Mouse (Mus musculus) CH12.LX (cell line): ENCODE measurements around the gene Il33. TPM values are rescaled to one million over a fixed set of nuclear protein-coding genes. Genes with fewer than 3 reads are reported as not detected.

Source experiments
- DNase-seq: peaks from one replicate; pipeline ENCODE4 v3.0.0-alpha.2; 2013; ENCODE audit errors: extremely low read depth
- H3K27ac ChIP-seq: 2 replicates; pipeline ENCODE4 v1.5.1; 2012; ENCODE audit warnings: low read depth, mild to moderate bottlenecking, control low read depth, moderate library complexity; ENCODE audit not compliant: insufficient read depth
- H3K27me3 ChIP-seq: replicated peaks from 2 replicates; pipeline ENCODE3; 2012; ENCODE audit warnings: inconsistent platforms
- H3K36me3 ChIP-seq, 2 experiments: replicated peaks in 1 of 2; 2 replicates each; pipeline versions ENCODE3 to v1.6.1; 2012; ENCODE audit warnings: inconsistent platforms in 1 of 2, low read length in 1 of 2, mild to moderate bottlenecking in 1 of 2, mixed read lengths in 1 of 2, moderate library complexity in 1 of 2; ENCODE audit not compliant: control insufficient read depth in 1 of 2, insufficient read depth in 1 of 2
- H3K4me1 ChIP-seq, 2 experiments: 2 replicates each; pipeline ENCODE4 v1.6.1; 2012; ENCODE audit warnings: inconsistent platforms in 1 of 2, moderate library complexity in 1 of 2; ENCODE audit not compliant: insufficient read depth in 2 of 2, control insufficient read depth in 1 of 2
- H3K4me2 ChIP-seq: 2 replicates; pipeline ENCODE4 v1.6.1; 2012; ENCODE audit warnings: low read depth, mild to moderate bottlenecking, control low read depth; ENCODE audit not compliant: poor library complexity, insufficient read depth, severe bottlenecking
- H3K4me3 ChIP-seq, 3 experiments: fragments of 150-350 bp in 1 of 3; sonication (generic) in 1 of 3; replicated peaks in 1 of 3; 2 replicates each; pipeline versions ENCODE3 to v1.5.1; 2011 to 2012; ENCODE audit warnings: low read depth in 2 of 3, low read length in 2 of 3, mild to moderate bottlenecking in 2 of 3, moderate library complexity in 2 of 3, control low read depth in 1 of 3, improper control_type of control experiment in 1 of 3, inconsistent platforms in 1 of 3, mixed read lengths in 1 of 3; ENCODE audit not compliant: poor library complexity in 1 of 3
- H3K79me2 ChIP-seq: replicated peaks from 2 replicates; pipeline ENCODE4 v1.6.1; 2012; ENCODE audit warnings: mild to moderate bottlenecking, moderate library complexity; ENCODE audit not compliant: control insufficient read depth, poor library complexity, insufficient read depth, severe bottlenecking; ENCODE audit errors: extremely low read depth
- H3K9ac ChIP-seq: 2 replicates; pipeline ENCODE4 v1.6.1; 2012; ENCODE audit warnings: low read depth, mild to moderate bottlenecking, control low read depth, moderate library complexity; ENCODE audit not compliant: insufficient read depth
- H3K9me3 ChIP-seq: replicated peaks from 2 replicates; pipeline ENCODE3; 2012; ENCODE audit warnings: low read length, inconsistent platforms, mixed read lengths
- CHD1 ChIP-seq: IDR thresholded peaks from 2 replicates; pipeline ENCODE4 v1.6.1; 2012; ENCODE audit warnings: low read depth, low read length, improper control_type of control experiment, inconsistent platforms
- ETS1 ChIP-seq: conservative IDR thresholded peaks from 2 replicates; pipeline ENCODE4 v1.6.1; 2012; ENCODE audit warnings: low read depth, mild to moderate bottlenecking, inconsistent platforms, low read length, improper control_type of control experiment, moderate library complexity
- GABPA ChIP-seq: IDR thresholded peaks from 2 replicates; pipeline ENCODE4 v1.6.1; 2012; ENCODE audit warnings: low read depth, low read length, improper control_type of control experiment, inconsistent platforms; ENCODE audit not compliant: insufficient replicate concordance
- HCFC1 ChIP-seq: IDR thresholded peaks from 2 replicates; pipeline ENCODE4 v1.6.1; 2012; ENCODE audit warnings: low read depth, mild to moderate bottlenecking, inconsistent platforms, low read length, improper control_type of control experiment
- MAZ ChIP-seq: IDR thresholded peaks from 2 replicates; pipeline ENCODE4 v1.6.1; 2012; ENCODE audit warnings: low read depth, mild to moderate bottlenecking, inconsistent platforms, low read length, improper control_type of control experiment, moderate library complexity
- MXI1 ChIP-seq: IDR thresholded peaks from 2 replicates; pipeline ENCODE4 v1.6.1; 2011; ENCODE audit warnings: mild to moderate bottlenecking, low read depth, low read length, improper control_type of control experiment
- PAX5 ChIP-seq: IDR thresholded peaks from 2 replicates; pipeline ENCODE4 v1.6.1; 2012; ENCODE audit warnings: low read length, inconsistent platforms, mixed read lengths
- RAD21 ChIP-seq: IDR thresholded peaks from 2 replicates; pipeline ENCODE4 v1.6.1; 2011; ENCODE audit warnings: low read depth, mild to moderate bottlenecking, low read length, improper control_type of control experiment, moderate library complexity
- TBP ChIP-seq: conservative IDR thresholded peaks from 2 replicates; pipeline ENCODE4 v1.6.1; 2011; ENCODE audit warnings: low read depth, low read length, improper control_type of control experiment
- dilution Hi-C: fragments of 300-500 bp; cut with MboI; formaldehyde crosslinking; loops from 2 replicates; pipeline ENCODE4 v1.14.3; 2020; ENCODE audit warnings: low sequenced_read_pairs; ENCODE audit not compliant: extremely low pct_unique_long_range_greater_than_20kb, extremely low pct_ligation_motif_present
- in situ Hi-C: fragments of 300-500 bp; cut with MboI; formaldehyde crosslinking; loops from 3 replicates; pipeline ENCODE4 v1.14.3; 2019; ENCODE audit warnings: low sequenced_read_pairs, low pct_ligation_motif_present, low pct_unique_long_range_greater_than_20kb, mixed read lengths
- polyA plus RNA-seq: library from polyadenylated mRNA; unstranded; fragments of >175 nt; gene quantifications from 2 replicates; pipeline ENCODE4 v1.2.1, GENCODE M21; 2012; ENCODE audit warnings: low read depth; ENCODE audit not compliant: insufficient read length
- total RNA-seq, 2 experiments: library from RNA; depleted of rRNA; stranded (reverse); fragments of 300-350 nt in 1 of 2; fragments of >200 nt in 1 of 2; gene quantifications; 2 replicates each; pipeline ENCODE4 v1.2.3; 2012 to 2014

Gene Il33
- total and polyA plus RNA-seq, 3 experiments = 0.08 to 0.32 (median 0.24) TPM

GRCm38 (mm10) chr19:30006371-30006770, 81.5 kb downstream of the Il33 start:
- no peak for TF ChIP-seq PAX5
- no peak for TF ChIP-seq MXI1
- no peak for TF ChIP-seq CHD1
- TF ChIP-seq ETS1 = no peak
- TF ChIP-seq HCFC1 = no peak
- no peak for TF ChIP-seq MAZ
- no peak for TF ChIP-seq RAD21
- TF ChIP-seq TBP = no peak
- TF ChIP-seq GABPA = no peak
- peaks cover 0 to 6% of the 10 kb centered on the region in 2 experiments; a peak in 1 of 4 replicates for H3K4me1 ChIP-seq
- no peak for DNase-seq
- no peaks in the 10 kb centered on the region for H3K79me2 ChIP-seq
- H3K9me3 ChIP-seq = no peaks in the 10 kb centered on the region
- no peak overlapping the region for H3K9ac ChIP-seq
- no peaks in the 10 kb centered on the region for H3K27me3 ChIP-seq
- H3K4me3 ChIP-seq = no peak overlapping the region
- H3K27ac ChIP-seq = no peak overlapping the region
- no peak overlapping the region for H3K4me2 ChIP-seq
- H3K36me3 ChIP-seq = no peaks in the 10 kb centered on the region
- dilution Hi-C loops = no loop called here
- in situ Hi-C loops = no loop called here

Other genes starting within 250 kb of the Il33 start
- not detected in 2 replicates for gene Mlana, start 227.3 kb upstream of the Il33 start, total RNA-seq (2012; rRNA removed)
- not detected in 2 replicates for gene Mlana, start 227.3 kb upstream of the Il33 start, total RNA-seq (2014; rRNA removed)
- gene Mlana, start 227.3 kb upstream of the Il33 start, polyA plus RNA-seq = not detected in 2 replicates
- gene 9930021J03Rik, start 119.1 kb upstream of the Il33 start, total RNA-seq (2012; rRNA removed) = 3.3 and 4.2 TPM in 2 replicates
- 5.9 and 7.8 TPM in 2 replicates for gene 9930021J03Rik, start 119.1 kb upstream of the Il33 start, total RNA-seq (2014; rRNA removed)
- gene 9930021J03Rik, start 119.1 kb upstream of the Il33 start, polyA plus RNA-seq = 8.1 and 8.7 TPM in 2 replicates
- gene Ranbp6, start 112.1 kb upstream of the Il33 start, total RNA-seq (2012; rRNA removed) = 7.0 and 9.0 TPM in 2 replicates
- gene Ranbp6, start 112.1 kb upstream of the Il33 start, total RNA-seq (2014; rRNA removed) = 12.1 and 14.5 TPM in 2 replicates
- 7.8 and 8.4 TPM in 2 replicates for gene Ranbp6, start 112.1 kb upstream of the Il33 start, polyA plus RNA-seq
- gene Trpd52l3, start 78.7 kb downstream of the Il33 start, total RNA-seq (2012; rRNA removed) = not detected in 2 replicates
- not detected in 2 replicates for gene Trpd52l3, start 78.7 kb downstream of the Il33 start, total RNA-seq (2014; rRNA removed)
- not detected in 2 replicates for gene Trpd52l3, start 78.7 kb downstream of the Il33 start, polyA plus RNA-seq
- 26.7 and 29.0 TPM in 2 replicates for gene Uhrf2, start 105.4 kb downstream of the Il33 start, total RNA-seq (2012; rRNA removed)
- 66.3 and 71.4 TPM in 2 replicates for gene Uhrf2, start 105.4 kb downstream of the Il33 start, total RNA-seq (2014; rRNA removed)
- 34.0 and 34.1 TPM in 2 replicates for gene Uhrf2, start 105.4 kb downstream of the Il33 start, polyA plus RNA-seq